Mouse (Mus musculus) common myeloid progenitor, adult 5-6 weeks (primary cell): Measurements from ENCODE around the gene Efl1. TPM values are rescaled to one million over a fixed set of nuclear protein-coding genes. Genes with fewer than 3 reads are reported as not detected.
"Not testable (repeated sequence)": the region's sequence is repeated elsewhere in the genome, so short reads cannot be mapped to it uniquely, and the experiment has no call there.

Source experiments
- ATAC-seq: replicated peaks from 2 replicates; pipeline ENCODE4 v1.8.0; 2016; ENCODE audit warnings: low read depth, mild to moderate bottlenecking, moderate TSS enrichment, inconsistent platforms; ENCODE audit not compliant: poor library complexity, severe bottlenecking
- total RNA-seq: library from RNA; stranded (forward); fragments of 200-1000, 187-1606 nt; gene quantifications from 2 replicates; pipeline ENCODE4 v1.2.3, GENCODE M21; 2017

Gene Efl1
- total RNA-seq, 1 experiment from 2014 or later: 28.6 TPM

GRCm38 (mm10) chr7:82752171-82753085, 104.0 kb downstream of the Efl1 start:
- ATAC-seq: no peak

GRCm38 (mm10) chr7:82755602-82756155, 107.3 kb downstream of the Efl1 start:
- peak; percentile 90 for ATAC-seq

GRCm38 (mm10) chr7:82758521-82758920, 110.1 kb downstream of the Efl1 start:
- no peak for ATAC-seq

- ATAC-seq: no peak
These were observed 110.7 kb downstream of the Efl1 start for GRCm38 (mm10) chr7:82759091-82759490.

GRCm38 (mm10) chr7:82764951-82765350, 116.5 kb downstream of the Efl1 start:
- peak; percentile 22; the same call in 1 of the 2 replicates for ATAC-seq

GRCm38 (mm10) chr7:82766623-82767022, 118.2 kb downstream of the Efl1 start:
- ATAC-seq: no peak

- no peak for ATAC-seq
These were observed 121.8 kb downstream of the Efl1 start for GRCm38 (mm10) chr7:82770207-82770606.

GRCm38 (mm10) chr7:82770957-82771660, 122.7 kb downstream of the Efl1 start:
- ATAC-seq: not testable (repeated sequence)

- not testable (repeated sequence) for ATAC-seq
These were observed 123.2 kb downstream of the Efl1 start for GRCm38 (mm10) chr7:82771661-82772021.

- ATAC-seq: no peak
These were observed 124.1 kb downstream of the Efl1 start for GRCm38 (mm10) chr7:82772481-82772880.

GRCm38 (mm10) chr7:82773150-82773549, 124.7 kb downstream of the Efl1 start:
- ATAC-seq: no peak

GRCm38 (mm10) chr7:82773884-82774283, 125.5 kb downstream of the Efl1 start:
- no peak for ATAC-seq

- ATAC-seq: no peak
These were observed 126.7 kb downstream of the Efl1 start for GRCm38 (mm10) chr7:82775090-82775489.

GRCm38 (mm10) chr7:82783071-82783470, 134.7 kb downstream of the Efl1 start:
- no peak for ATAC-seq

GRCm38 (mm10) chr7:82783693-82784092, 135.3 kb downstream of the Efl1 start:
- no peak for ATAC-seq

GRCm38 (mm10) chr7:82785335-82785934, 137.0 kb downstream of the Efl1 start:
- ATAC-seq: peak; percentile 62; the same call in 1 of the 2 replicates

GRCm38 (mm10) chr7:82785970-82786647, 137.7 kb downstream of the Efl1 start:
- no peak for ATAC-seq

GRCm38 (mm10) chr7:82792644-82793043, 144.2 kb downstream of the Efl1 start:
- ATAC-seq: no peak

- no peak for ATAC-seq
These were observed 144.7 kb downstream of the Efl1 start for GRCm38 (mm10) chr7:82793111-82793510.

GRCm38 (mm10) chr7:82794542-82794941, 146.1 kb downstream of the Efl1 start:
- no peak for ATAC-seq
